Mouse (Mus musculus) liver, postnatal 0 days (tissue): ENCODE measurements at regions not wholly inside any gene's neighbourhood (a gene's known extent, or its start where the extent isn't known, plus 50 kb on each side); places are given as distances from the start of the nearest gene placed in this dataset.

Experiments
- ATAC-seq: fragments of 200-750 bp; cut with Nextera tagmentation; 2 replicates; pipeline ENCODE4 v1.8.0; 2017; ENCODE audit warnings: mild to moderate bottlenecking, moderate library complexity
- DNase-seq: peaks from one replicate; pipeline ENCODE4 v3.0.0-alpha.2; 2016
- H3K27ac ChIP-seq: fragments of 300-500 bp; sonication (generic); 2 replicates; pipeline ENCODE4 v1.5.1; 2014; ENCODE audit warnings: antibody characterized with exemption, moderate library complexity, mild to moderate bottlenecking, low read depth
- H3K27me3 ChIP-seq: fragments of 300-500 bp; sonication (generic); 2 replicates; pipeline ENCODE4 v1.6.1; 2014; ENCODE audit warnings: low read length, control low read depth, mixed read lengths; ENCODE audit not compliant: insufficient read depth
- H3K36me3 ChIP-seq: fragments of 300-500 bp; sonication (generic); replicated peaks from 2 replicates; pipeline ENCODE4 v1.6.1; 2014; ENCODE audit warnings: mild to moderate bottlenecking, control low read depth, low read length, moderate library complexity, mixed read lengths; ENCODE audit not compliant: insufficient read depth
- H3K4me1 ChIP-seq: fragments of 300-500 bp; sonication (generic); 2 replicates; pipeline ENCODE4 v1.6.1; 2014; ENCODE audit warnings: antibody characterized with exemption, mild to moderate bottlenecking, control low read depth; ENCODE audit not compliant: insufficient read depth
- H3K4me2 ChIP-seq: fragments of 300-500 bp; sonication (generic); 2 replicates; pipeline ENCODE4 v1.6.1; 2014; ENCODE audit warnings: low read depth, mild to moderate bottlenecking, low read length, moderate library complexity, mixed read lengths
- H3K4me3 ChIP-seq: fragments of 300-500 bp; sonication (generic); 2 replicates; pipeline ENCODE4 v1.5.1; 2014; ENCODE audit warnings: low read depth, low read length
- H3K9ac ChIP-seq: fragments of 300-500 bp; sonication (generic); replicated peaks from 2 replicates; pipeline ENCODE4 v1.6.1; 2014; ENCODE audit warnings: mild to moderate bottlenecking, moderate library complexity
- H3K9me3 ChIP-seq: fragments of 300-500 bp; sonication (generic); 2 replicates; pipeline ENCODE4 v1.6.1; 2016; ENCODE audit warnings: mild to moderate bottlenecking, control low read depth, low read length, mixed read lengths
- CTCF ChIP-seq: sonication (generic); IDR thresholded peaks from 2 replicates; pipeline ENCODE4 v1.5.1; 2016; ENCODE audit warnings: antibody characterized with exemption, low read depth
- EP300 ChIP-seq: IDR thresholded peaks from 2 replicates; pipeline ENCODE4 v1.6.1; 2016; ENCODE audit warnings: antibody characterized with exemption, low read depth, mild to moderate bottlenecking
- WGBS: fragments of 180-500 bp; shearing (Covaris S2); extraction: QIAGEN DNeasy Blood & Tissue Kit; methylation state at CpG from one replicate; pipeline ENCODE4 v1.1.7; 2014; ENCODE audit not compliant: insufficient replicate concordance; 5-methylcytosine and 5-hydroxymethylcytosine counted together

DNA sequence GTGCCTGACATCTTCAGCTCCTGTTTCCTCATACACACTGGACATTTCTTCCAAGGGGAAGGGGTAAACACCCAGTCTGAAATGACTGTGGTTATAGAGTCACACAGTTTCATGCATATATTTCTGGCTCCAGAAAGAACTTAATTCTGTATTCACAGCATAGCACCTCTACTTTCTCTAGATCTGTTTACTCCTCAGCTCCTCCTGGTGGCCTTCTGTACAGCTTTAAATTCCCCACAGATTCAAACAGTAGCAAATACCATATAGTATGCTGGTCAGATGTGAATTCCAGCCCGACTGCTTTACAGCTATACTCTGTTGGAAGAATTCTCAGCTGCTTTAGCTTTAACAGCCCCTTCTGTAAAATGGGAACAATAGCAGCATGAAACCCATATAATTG lies 375.6 kb downstream of the 4930474N05Rik start:
- no peaks in the 10 kb centered on the region for H3K4me1 ChIP-seq
- ATAC-seq = no peak
- H3K9me3 ChIP-seq = no peaks in the 10 kb centered on the region
- H3K36me3 ChIP-seq = no peaks in the 10 kb centered on the region
- TF ChIP-seq CTCF = no peak
- no peak overlapping the region for H3K9ac ChIP-seq
- DNase-seq = no peak
- H3K4me2 ChIP-seq = no peak overlapping the region
- WGBS = 54% methylated on average over 1 of the region's 1 CpGs
- no peak overlapping the region for H3K4me3 ChIP-seq
- H3K27ac ChIP-seq = no peak overlapping the region
- H3K27me3 ChIP-seq = no peaks in the 10 kb centered on the region

DNA sequence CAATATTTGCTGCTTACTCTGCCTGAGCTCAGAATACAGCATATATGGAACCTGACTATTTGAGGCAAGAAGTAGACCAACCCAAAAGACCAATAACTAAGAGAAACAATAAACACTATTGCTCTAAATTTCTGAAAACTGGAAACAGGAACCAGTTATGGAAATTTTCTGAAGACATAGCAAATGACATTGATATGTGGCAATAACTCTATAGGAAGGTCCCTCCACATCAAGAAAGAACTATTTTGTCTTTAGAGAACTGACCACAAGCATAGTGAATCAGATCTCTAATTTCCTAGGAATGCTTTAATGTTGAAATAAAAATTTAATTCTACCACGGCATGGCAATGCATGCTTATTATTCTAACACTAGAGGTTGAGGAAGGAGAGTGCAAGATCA lies 358.3 kb downstream of the 4930474N05Rik start:
- Histone ChIP-seq H3K4me1 (no peaks in the 10 kb centered on the region), H3K9ac (no peak overlapping the region), H3K4me3 (no peak overlapping the region), H3K36me3 (no peaks in the 10 kb centered on the region), H3K27ac (no peak overlapping the region), H3K27me3 (no peaks in the 10 kb centered on the region), H3K9me3 (no peaks in the 10 kb centered on the region; the same call in 1 of the 2 replicates), H3K4me2 (no peak overlapping the region)
- TF ChIP-seq CTCF (no peak), EP300 (no peak)
- WGBS = 76% methylated on average over 1 of the region's 1 CpGs
- no peak for DNase-seq
- no peak for ATAC-seq

DNA sequence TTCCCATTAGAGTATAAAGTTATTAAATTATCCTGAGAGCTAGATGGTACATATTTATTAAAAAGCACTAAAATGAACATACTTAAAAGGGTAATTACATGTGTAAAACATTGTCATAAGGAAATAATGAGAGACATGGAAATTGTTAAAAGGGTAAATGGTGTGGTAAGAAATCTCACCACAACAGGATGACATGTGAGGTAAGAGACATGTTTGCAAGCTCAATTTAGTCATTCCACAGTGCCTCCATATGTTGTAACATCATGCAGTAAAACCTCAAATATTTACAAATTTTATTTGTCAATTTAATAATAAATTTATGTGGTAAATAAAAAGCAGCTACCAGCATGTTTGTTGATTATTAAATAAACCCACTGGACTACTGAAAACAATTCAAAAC lies 355.4 kb downstream of the 4930474N05Rik start:
- no peak overlapping the region for H3K27ac ChIP-seq

DNA sequence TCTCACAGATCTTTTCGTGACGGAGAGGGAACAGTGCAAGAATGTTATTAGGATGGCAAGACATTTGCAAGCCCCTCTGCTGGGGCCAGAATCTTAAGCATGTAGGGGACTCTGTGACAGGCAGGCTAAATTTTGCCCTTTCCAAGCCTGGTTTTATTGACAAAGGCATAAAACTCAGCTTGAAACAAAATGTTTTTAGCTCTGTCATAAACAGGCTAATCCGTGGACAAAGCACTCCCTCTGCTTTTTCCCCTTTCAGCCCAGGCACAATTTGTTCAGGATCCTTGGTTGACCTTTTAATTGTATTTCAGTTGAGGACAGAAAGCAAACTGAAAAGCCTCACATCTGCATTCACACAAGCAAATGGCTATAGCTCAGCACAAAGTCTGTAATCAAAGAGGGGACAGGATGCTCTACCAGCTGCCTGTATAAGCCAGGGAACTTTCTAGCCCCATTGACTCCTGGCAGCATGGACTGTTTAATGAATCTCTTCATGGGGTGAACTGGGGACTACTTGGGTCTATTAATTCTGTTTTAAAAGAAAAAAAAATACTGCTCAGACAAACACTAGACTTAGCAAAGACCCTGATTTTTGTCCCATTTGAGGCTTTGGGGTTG lies 320.0 kb downstream of the 4930474N05Rik start:
- Histone ChIP-seq H3K4me1 (no peaks in the 10 kb centered on the region), H3K36me3 (no peaks in the 10 kb centered on the region), H3K9ac (no peak overlapping the region), H3K4me2 (no peak overlapping the region), H3K27ac (no peak overlapping the region), H3K9me3 (no peaks in the 10 kb centered on the region), H3K4me3 (no peak overlapping the region), H3K27me3 (no peaks in the 10 kb centered on the region)
- ATAC-seq (no peak), DNase-seq (no peak)
- TF ChIP-seq EP300 = no peak
- no peak for TF ChIP-seq CTCF
- WGBS = 75% methylated on average over 3 of the region's 3 CpGs

More for the DNA sequence above, 355.4 kb downstream of the 4930474N05Rik start:
- no peaks in the 10 kb centered on the region for H3K4me1 ChIP-seq
- H3K27me3 ChIP-seq = no peaks in the 10 kb centered on the region
- no peak for DNase-seq
- ATAC-seq = no peak
- no peak overlapping the region for H3K9ac ChIP-seq
- TF ChIP-seq EP300 = no peak
- TF ChIP-seq CTCF = no peak
- H3K36me3 ChIP-seq = no peaks in the 10 kb centered on the region
- H3K9me3 ChIP-seq = no peaks in the 10 kb centered on the region; the same call in 1 of the 2 replicates
- H3K4me3 ChIP-seq = no peak overlapping the region
- no peak overlapping the region for H3K4me2 ChIP-seq

DNA sequence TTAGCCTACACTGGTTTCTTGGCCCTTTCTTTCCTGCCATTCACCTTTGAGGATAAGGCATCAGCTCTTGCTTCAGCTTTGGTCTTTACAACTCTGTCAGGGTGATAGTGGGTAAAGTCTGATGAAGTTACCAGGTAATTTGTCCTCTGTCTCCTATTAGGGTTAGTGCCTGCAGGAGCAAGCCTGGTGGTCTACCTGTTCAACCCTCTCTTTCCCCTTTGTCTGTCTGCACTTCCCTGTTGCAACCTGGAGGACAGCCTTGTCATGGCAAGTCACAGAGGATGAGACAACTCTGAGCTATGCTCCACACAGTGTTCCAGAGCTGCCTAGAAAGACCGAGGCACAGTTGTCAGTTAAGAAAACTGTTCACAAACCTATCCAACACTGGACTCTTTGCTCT lies 319.5 kb downstream of the 4930474N05Rik start:
- Histone ChIP-seq H3K4me3 (no peak overlapping the region), H3K27ac (no peak overlapping the region), H3K36me3 (no peaks in the 10 kb centered on the region), H3K9me3 (no peaks in the 10 kb centered on the region), H3K9ac (no peak overlapping the region), H3K4me2 (no peak overlapping the region), H3K27me3 (no peaks in the 10 kb centered on the region), H3K4me1 (no peaks in the 10 kb centered on the region)
- DNase-seq (no peak), ATAC-seq (no peak)
- WGBS = 75% methylated on average over 1 of the region's 1 CpGs
- TF ChIP-seq EP300 (no peak), CTCF (no peak)
